Mouse (Mus musculus): ENCODE data around the gene Ddb2.

DNA sequence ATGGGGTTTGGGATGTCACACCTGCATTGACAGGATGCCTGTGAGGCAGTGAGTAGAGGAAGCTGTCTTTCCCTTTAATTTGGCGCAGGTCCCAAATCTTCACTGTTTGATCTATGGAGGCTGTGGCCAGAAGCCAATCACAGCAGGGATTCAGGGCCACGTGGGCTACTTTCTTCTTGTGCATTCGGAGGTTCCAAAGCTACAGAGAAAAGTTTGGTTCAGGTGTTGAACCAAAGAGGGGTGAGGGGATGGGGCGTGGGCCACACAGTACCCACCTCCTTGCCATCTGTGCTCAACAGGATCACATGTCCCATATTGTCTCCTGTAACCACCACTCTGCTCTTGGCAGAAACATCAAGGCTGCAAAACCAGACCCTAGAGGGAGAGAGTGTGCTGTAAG is 19.8 kb downstream of the Ddb2 start:
- TF ChIP-seq CTCF (IDR thresholded peaks at IDR 0.05; ENCODE audit: control insufficient read depth, insufficient read depth, low read length) (no peak), POLR2A (IDR thresholded peaks at IDR 0.05; ENCODE audit: borderline replicate concordance, control insufficient read depth, low read depth, low read length) (no peak)

Data from bone marrow, adult 2 months (tissue).